Mouse (Mus musculus) heart, embryonic 16.5 days (tissue): ENCODE results near the gene Tnrc6c. TPM values are rescaled to one million over a fixed set of nuclear protein-coding genes. Genes with fewer than 3 reads are reported as not detected.

Source experiments
- ATAC-seq: fragments of 200-750 bp; cut with Nextera tagmentation; replicated peaks from 2 replicates; pipeline ENCODE4 v1.8.0; 2017; ENCODE audit warnings: moderate number of reproducible peaks; ENCODE audit not compliant: insufficient read depth, low FRiP score; ENCODE audit errors: extremely low read depth
- H3K27ac ChIP-seq: fragments of 300-500 bp; sonication (generic); 2 replicates; pipeline ENCODE4 v1.5.1; 2014; ENCODE audit warnings: mild to moderate bottlenecking, low read length, control low read depth, moderate library complexity
- H3K27me3 ChIP-seq: fragments of 300-500 bp; sonication (generic); 2 replicates; pipeline ENCODE4 v1.6.1; 2014; ENCODE audit warnings: low read length, mixed read lengths; ENCODE audit not compliant: control insufficient read depth, insufficient read depth
- H3K36me3 ChIP-seq: fragments of 300-500 bp; sonication (generic); 2 replicates; pipeline ENCODE4 v1.6.1; 2014; ENCODE audit not compliant: control insufficient read depth, insufficient read depth
- H3K4me1 ChIP-seq: fragments of 300-500 bp; sonication (generic); 2 replicates; pipeline ENCODE4 v1.6.1; 2014; ENCODE audit warnings: low read length, mixed read lengths; ENCODE audit not compliant: control insufficient read depth, insufficient read depth
- H3K4me2 ChIP-seq: fragments of 300-500 bp; sonication (generic); 2 replicates; pipeline ENCODE4 v1.6.1; 2014; ENCODE audit warnings: low read depth, mild to moderate bottlenecking, control low read depth, low read length
- H3K4me3 ChIP-seq: fragments of 300-500 bp; sonication (generic); 2 replicates; pipeline ENCODE4 v1.5.1; 2014; ENCODE audit warnings: mild to moderate bottlenecking, control low read depth, low read length
- H3K9ac ChIP-seq: fragments of 300-500 bp; sonication (generic); 2 replicates; pipeline ENCODE4 v1.6.1; 2014; ENCODE audit warnings: low read length, control low read depth
- H3K9me3 ChIP-seq: fragments of 300-500 bp; sonication (generic); replicated peaks from 2 replicates; pipeline ENCODE4 v1.6.1; 2016; ENCODE audit warnings: low read length; ENCODE audit not compliant: control insufficient read depth
- WGBS: fragments of 180-500 bp; shearing (Covaris S2); extraction: QIAGEN DNeasy Blood & Tissue Kit; methylation state at CpG from one replicate; pipeline ENCODE4 v1.1.7; 2014; 5-methylcytosine and 5-hydroxymethylcytosine counted together
- polyA plus RNA-seq: library from polyadenylated mRNA; unstranded; fragments of >200 nt; fragmentation: Nextera tagmentation; extraction: Ambion mirVana; gene quantifications from 2 replicates; pipeline ENCODE4 v1.2.1, GENCODE M21; 2015

Tnrc6c gene
- polyA plus RNA-seq, 1 experiment from 2014 or later = 6.5 TPM

GRCm38 (mm10) chr11:117612885-117613284 is 41.2 kb upstream of the Tnrc6c start:
- Histone ChIP-seq H3K27me3 (peaks cover 30% of the 10 kb centered on the region), H3K4me2 (no peak overlapping the region), H3K36me3 (no peaks in the 10 kb centered on the region), H3K27ac (no peak overlapping the region), H3K9ac (no peak overlapping the region), H3K9me3 (no peaks in the 10 kb centered on the region), H3K4me1 (peaks cover 15% of the 10 kb centered on the region), H3K4me3 (no peak overlapping the region)
- 49% methylated on average over 7 of the region's 7 CpGs for WGBS
- ATAC-seq = no peak

- no peak for ATAC-seq
- peak overlapping the region; percentile 32; the same call in 1 of the 2 replicates for H3K9ac ChIP-seq
- H3K27me3 ChIP-seq = peaks cover 25% of the 10 kb centered on the region
- no peaks in the 10 kb centered on the region for H3K9me3 ChIP-seq
- peak overlapping the region; percentile 26 for H3K4me3 ChIP-seq
- peak overlapping the region; percentile 51 for H3K4me2 ChIP-seq
- WGBS = 19% methylated on average over 16 of the region's 16 CpGs
- no peaks in the 10 kb centered on the region for H3K36me3 ChIP-seq
- H3K27ac ChIP-seq = no peak overlapping the region
- H3K4me1 ChIP-seq = peaks cover 9% of the 10 kb centered on the region
These were observed 36.7 kb upstream of the Tnrc6c start for GRCm38 (mm10) chr11:117617368-117617908.

- H3K36me3 ChIP-seq = no peaks in the 10 kb centered on the region
- no peak overlapping the region for H3K9ac ChIP-seq
- WGBS = 15% methylated on average over 3 of the region's 3 CpGs
- no peak overlapping the region for H3K27ac ChIP-seq
- peaks cover 21% of the 10 kb centered on the region for H3K27me3 ChIP-seq
- H3K4me3 ChIP-seq = no peak overlapping the region
- peaks cover 9% of the 10 kb centered on the region for H3K4me1 ChIP-seq
- H3K4me2 ChIP-seq = no peak overlapping the region
- no peak for ATAC-seq
- no peaks in the 10 kb centered on the region for H3K9me3 ChIP-seq
These were observed 35.9 kb upstream of the Tnrc6c start for GRCm38 (mm10) chr11:117618214-117618613.

- H3K9ac ChIP-seq = no peak overlapping the region
- no peak overlapping the region for H3K27ac ChIP-seq
- no peaks in the 10 kb centered on the region for H3K9me3 ChIP-seq
- peaks cover 20% of the 10 kb centered on the region for H3K27me3 ChIP-seq
- H3K4me1 ChIP-seq = peaks cover 9% of the 10 kb centered on the region
- ATAC-seq = no peak
- no peak overlapping the region for H3K4me3 ChIP-seq
- H3K36me3 ChIP-seq = no peaks in the 10 kb centered on the region
- WGBS = 70% methylated on average over 7 of the region's 7 CpGs
- no peak overlapping the region for H3K4me2 ChIP-seq
These were observed 35.3 kb upstream of the Tnrc6c start for GRCm38 (mm10) chr11:117618774-117619173.

GRCm38 (mm10) chr11:117619581-117619980 is 34.5 kb upstream of the Tnrc6c start:
- Histone ChIP-seq H3K9ac (no peak overlapping the region), H3K4me3 (no peak overlapping the region), H3K36me3 (no peaks in the 10 kb centered on the region), H3K4me2 (no peak overlapping the region), H3K27ac (no peak overlapping the region), H3K4me1 (peaks cover 9% of the 10 kb centered on the region), H3K9me3 (no peaks in the 10 kb centered on the region), H3K27me3 (peaks cover 20% of the 10 kb centered on the region)
- 35% methylated on average over 10 of the region's 10 CpGs for WGBS
- no peak for ATAC-seq

- Histone ChIP-seq H3K9ac (no peak overlapping the region), H3K27me3 (peaks cover 10% of the 10 kb centered on the region), H3K4me1 (peaks cover 4% of the 10 kb centered on the region), H3K36me3 (no peaks in the 10 kb centered on the region), H3K4me3 (no peak overlapping the region), H3K4me2 (no peak overlapping the region), H3K27ac (no peak overlapping the region), H3K9me3 (no peaks in the 10 kb centered on the region)
- ATAC-seq = no peak
- WGBS = 60% methylated on average over 4 of the region's 4 CpGs
These were observed 28.9 kb upstream of the Tnrc6c start for GRCm38 (mm10) chr11:117625196-117625595.

- Histone ChIP-seq H3K9me3 (no peaks in the 10 kb centered on the region), H3K27ac (no peak overlapping the region)
These were observed 27.5 kb upstream of the Tnrc6c start for GRCm38 (mm10) chr11:117626557-117626956.

GRCm38 (mm10) chr11:117627060-117627562 is 27.0 kb upstream of the Tnrc6c start:
- no peak overlapping the region for H3K4me3 ChIP-seq
- ATAC-seq = no peak
- peaks cover 4% of the 10 kb centered on the region for H3K4me1 ChIP-seq
- H3K9me3 ChIP-seq = no peaks in the 10 kb centered on the region
- no peak overlapping the region for H3K27ac ChIP-seq
- no peak overlapping the region for H3K4me2 ChIP-seq
- no peaks in the 10 kb centered on the region for H3K36me3 ChIP-seq
- H3K27me3 ChIP-seq = peaks cover 10% of the 10 kb centered on the region
- 33% methylated on average over 5 of the region's 5 CpGs for WGBS
- H3K9ac ChIP-seq = no peak overlapping the region

More at GRCm38 (mm10) chr11:117626557-117626956, 27.5 kb upstream of the Tnrc6c start:
- H3K27me3 ChIP-seq = peaks cover 10% of the 10 kb centered on the region
- H3K4me2 ChIP-seq = no peak overlapping the region
- no peak overlapping the region for H3K9ac ChIP-seq
- no peak for ATAC-seq
- no peak overlapping the region for H3K4me3 ChIP-seq
- H3K36me3 ChIP-seq = no peaks in the 10 kb centered on the region
- H3K4me1 ChIP-seq = peaks cover 4% of the 10 kb centered on the region
- 58% methylated on average over 6 of the region's 6 CpGs for WGBS

GRCm38 (mm10) chr11:117627746-117628311 is 26.3 kb upstream of the Tnrc6c start:
- H3K4me3 ChIP-seq = no peak overlapping the region
- H3K36me3 ChIP-seq = no peaks in the 10 kb centered on the region
- H3K27me3 ChIP-seq = peaks cover 10% of the 10 kb centered on the region
- 27% methylated on average over 9 of the region's 9 CpGs for WGBS
- ATAC-seq = no peak
- no peak overlapping the region for H3K4me2 ChIP-seq
- H3K9me3 ChIP-seq = no peaks in the 10 kb centered on the region
- H3K27ac ChIP-seq = no peak overlapping the region
- peaks cover 4% of the 10 kb centered on the region for H3K4me1 ChIP-seq
- peak overlapping the region; percentile 13; the same call in 1 of the 2 replicates for H3K9ac ChIP-seq
